Mouse (Mus musculus) lung, postnatal 14 days (tissue): ENCODE data around the gene Baz2b.
A peak's percentile ranks its signal among the peaks of the same experiment; 100 is the strongest.

ENCODE experiments used
- DNase-seq: peaks from one replicate; pipeline ENCODE4 v3.0.0; 2021

The Baz2b gene

GRCm38 (mm10) chr2:59952286-59953014, 257.2 kb downstream of the Baz2b start:
- no peak for DNase-seq

- DNase-seq, result no peak
Observed at GRCm38 (mm10) chr2:59951706-59952105, 257.9 kb downstream of the Baz2b start.

- DNase-seq, result no peak
Observed at GRCm38 (mm10) chr2:59951127-59951526, 258.5 kb downstream of the Baz2b start.

GRCm38 (mm10) chr2:59936296-59936695, 273.3 kb downstream of the Baz2b start:
- no peak for DNase-seq

DNA sequence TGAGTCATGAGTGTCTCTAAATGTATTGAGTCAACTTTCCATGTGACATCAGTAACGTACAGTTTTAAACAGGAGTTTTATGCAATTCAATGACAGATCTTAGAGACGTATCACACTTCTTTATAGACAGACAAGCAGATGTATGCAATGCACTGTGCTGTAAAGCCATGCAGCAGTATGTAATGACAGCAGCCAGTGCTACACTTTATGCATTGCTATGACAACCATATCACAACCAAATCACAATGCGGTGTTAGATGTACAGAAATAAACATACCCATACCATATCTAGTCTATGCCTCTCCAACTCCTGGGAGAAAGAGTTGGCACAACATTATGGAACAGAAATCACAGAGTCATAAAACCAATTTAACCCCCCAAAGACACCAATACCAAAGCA, 276.5 kb downstream of the Baz2b start:
- no peak for DNase-seq

- no peak for DNase-seq
Observed at GRCm38 (mm10) chr2:59932244-59932643, 277.4 kb downstream of the Baz2b start.

DNA sequence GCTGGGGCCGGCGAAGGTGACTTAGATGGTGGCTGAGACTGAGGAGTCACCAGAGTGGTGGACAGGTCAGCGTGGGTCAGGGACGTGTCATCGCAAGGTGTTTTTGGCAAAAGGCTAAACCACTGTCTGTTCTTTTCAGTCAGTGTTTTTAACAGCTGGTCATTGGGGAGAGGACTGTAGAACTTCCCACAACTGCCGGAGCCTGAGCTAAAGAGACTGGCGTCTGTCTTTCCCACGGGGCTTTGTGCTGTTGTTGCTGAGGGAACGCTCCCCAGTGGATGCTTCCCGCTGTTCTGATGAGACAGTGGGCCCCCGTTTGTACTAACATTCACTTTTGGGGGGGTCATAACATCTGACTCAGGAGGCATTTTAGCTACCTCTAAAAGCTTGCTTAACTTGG, 296.0 kb downstream of the Baz2b start:
- DNase-seq, result no peak

DNA sequence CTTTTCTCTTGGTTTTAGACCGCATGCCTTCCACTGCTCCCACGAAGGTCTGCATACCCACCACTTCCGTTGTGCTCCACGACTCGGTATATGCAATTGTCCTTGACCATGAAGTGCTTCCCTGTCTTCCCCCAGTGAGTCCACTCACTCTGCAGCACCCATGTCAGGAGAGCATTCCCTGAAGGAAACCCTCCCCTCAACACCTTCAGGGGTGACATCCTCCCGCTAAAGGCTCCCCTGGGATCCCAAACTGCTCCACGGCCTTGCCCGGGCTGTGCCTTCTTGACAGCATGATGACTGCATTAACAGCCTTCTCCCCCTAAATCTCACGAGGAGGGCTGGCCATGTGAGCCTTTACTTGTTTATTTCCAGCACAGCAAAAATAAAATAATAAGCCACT, 301.6 kb downstream of the Baz2b start:
- no peak for DNase-seq

DNA sequence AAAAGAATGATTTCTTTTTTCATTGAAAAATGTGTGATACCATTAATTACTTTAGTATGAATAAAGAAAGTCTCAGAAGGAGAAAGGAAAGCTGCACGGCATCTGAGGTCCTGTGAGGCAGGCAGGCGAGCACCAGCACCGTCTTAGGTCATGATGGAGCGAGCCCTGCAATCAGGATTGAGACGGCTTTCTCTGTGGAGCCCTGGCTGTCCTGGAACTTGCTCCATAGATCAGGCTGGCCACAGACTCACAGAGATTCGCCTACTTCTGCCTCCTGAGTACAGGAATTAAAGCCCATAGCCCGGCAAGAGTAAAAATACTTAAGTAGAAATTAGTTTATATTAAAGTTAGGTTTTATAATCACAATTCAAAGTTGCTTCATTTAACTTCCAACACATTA, 305.6 kb downstream of the Baz2b start:
- no peak for DNase-seq

GRCm38 (mm10) chr2:59898666-59899065, 311.0 kb downstream of the Baz2b start:
- no peak for DNase-seq

GRCm38 (mm10) chr2:59898105-59898504, 311.5 kb downstream of the Baz2b start:
- DNase-seq, result no peak

GRCm38 (mm10) chr2:59896837-59897236, 312.8 kb downstream of the Baz2b start:
- DNase-seq, result no peak

GRCm38 (mm10) chr2:59896400-59896799, 313.2 kb downstream of the Baz2b start:
- peak; percentile 33 for DNase-seq

DNA sequence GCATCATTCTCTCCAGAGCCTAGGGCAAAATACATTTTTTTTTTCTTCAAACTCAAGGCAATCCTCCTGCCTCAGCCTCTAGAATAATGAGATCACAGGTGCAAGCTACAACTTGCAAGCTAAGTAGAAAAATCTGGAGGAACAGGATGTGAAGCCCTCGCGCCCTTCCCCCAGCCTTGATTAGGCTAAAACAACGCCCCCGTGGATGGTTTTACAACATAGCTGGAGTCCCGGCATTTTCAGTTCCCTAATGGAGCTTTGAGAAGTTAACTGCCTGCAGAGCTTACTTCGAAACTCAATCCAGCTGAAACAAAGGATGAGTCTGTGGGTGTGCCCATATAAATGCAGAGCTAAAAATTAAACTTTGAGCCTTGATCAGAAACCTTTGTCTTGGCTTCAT, 319.9 kb downstream of the Baz2b start:
- no peak for DNase-seq

DNA sequence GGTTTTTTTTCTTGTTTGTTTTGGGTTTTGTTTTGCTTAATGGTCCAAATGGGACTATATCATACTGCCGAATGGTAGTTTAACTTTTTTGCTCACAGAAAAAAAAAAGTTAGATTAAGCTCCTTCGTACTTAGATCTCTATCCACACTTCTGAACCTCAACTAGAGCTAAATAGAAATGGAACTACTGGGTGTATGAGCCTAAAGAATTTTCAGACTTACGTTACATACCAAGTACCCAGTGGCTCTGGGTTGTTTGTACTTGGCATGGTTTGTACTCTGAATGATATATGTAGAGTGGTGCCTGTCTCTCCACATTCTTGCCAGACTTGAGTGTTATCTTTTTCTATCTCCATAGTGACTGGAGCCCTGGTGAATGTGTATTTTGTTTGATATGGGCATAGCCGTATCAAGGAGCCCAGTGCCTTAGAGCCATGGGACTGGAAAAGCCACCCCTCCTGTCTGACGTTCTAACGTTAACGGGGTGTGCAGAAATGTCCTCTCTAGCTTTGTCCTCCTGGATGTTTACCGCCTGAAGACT, 326.8 kb downstream of the Baz2b start:
- no peak for DNase-seq

DNA sequence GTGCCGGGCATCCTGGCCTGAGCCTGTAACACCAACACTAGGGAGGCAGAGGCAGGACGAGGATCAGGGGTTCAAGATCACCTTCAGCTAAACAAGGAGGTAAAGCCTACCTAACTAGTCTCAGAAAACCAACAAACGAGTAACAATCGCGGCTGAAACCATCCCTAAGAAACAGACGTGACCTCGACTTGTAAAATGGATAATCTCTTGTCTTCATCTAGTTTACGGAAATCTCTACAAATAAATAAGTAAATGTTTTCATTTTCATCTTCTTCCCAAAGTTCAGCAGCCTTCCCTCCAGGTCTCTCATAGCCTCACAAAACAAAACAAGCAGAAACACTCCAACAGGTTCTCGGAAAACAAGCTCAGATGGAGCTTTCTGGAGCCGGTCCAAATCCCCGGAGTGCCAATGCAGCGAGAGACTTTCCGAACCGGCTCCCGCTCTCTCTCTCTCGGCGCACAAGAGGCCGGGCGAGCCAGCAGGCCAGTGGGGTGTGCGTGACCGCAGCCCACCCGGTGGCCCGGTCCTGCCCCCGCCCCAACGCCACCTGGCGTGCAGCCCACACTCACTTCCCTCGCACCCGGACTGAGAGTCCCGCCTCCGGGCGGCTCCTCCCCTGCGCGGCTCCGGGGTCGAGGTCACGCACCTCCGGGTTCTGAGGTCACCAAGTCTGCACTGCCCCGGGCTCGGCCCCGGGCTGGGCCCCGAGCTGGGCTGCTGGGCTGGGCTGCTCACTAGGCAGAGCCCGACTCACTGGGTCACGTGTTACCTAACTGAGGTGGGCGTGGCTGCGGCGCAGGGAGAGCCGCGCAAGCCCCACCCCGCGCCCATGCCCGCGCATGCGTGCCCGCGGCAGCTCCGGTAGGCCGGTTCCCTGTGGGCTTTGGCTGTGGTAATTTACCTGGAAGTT, 327.6 kb downstream of the Baz2b start, which contains the start of gene Wdsub1:
Wdsub1 (minus strand) TSS at position 761 of the 911 bp plus-strand sequence.
- DNase-seq, result peak; percentile 94

DNA sequence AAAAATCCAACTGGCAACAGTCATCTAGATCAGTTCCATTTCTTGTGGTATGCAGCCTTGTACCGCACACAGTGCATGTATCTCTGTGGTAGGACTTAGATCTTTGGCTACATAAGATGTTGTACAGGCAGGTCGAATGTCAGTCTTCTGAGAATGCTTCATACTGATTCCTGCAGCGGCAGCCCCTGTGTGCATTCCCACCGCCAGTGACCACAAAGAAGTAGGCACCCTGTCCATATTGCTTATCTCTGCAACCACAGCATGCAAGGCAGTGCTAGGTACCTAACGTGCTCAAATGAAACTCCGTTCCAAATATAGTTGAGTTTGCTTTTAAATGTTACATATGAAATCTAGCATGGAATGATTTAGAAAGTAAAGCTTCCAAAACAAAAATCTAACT, 328.2 kb downstream of the Baz2b start:
- no peak for DNase-seq

DNA sequence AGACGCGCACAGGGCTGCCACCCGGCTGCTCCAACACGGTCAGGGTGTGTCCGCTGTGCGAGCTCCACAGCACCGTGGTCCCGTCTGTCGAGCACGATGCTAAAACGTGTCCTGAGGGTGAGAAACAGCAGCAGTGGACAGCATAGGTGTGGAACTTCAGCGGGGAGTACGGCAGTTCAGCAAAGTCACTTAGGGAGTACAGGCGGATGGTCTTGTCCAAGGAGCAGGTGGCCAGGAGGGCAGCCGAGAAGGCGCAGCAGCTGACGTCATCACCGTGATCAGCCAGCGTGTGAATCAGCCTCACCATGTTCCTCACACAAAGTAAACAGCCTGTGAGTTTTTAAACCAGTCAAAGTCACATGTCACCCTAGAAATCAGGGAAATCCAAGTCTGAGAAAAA, 331.4 kb downstream of the Baz2b start:
- no peak for DNase-seq

DNA sequence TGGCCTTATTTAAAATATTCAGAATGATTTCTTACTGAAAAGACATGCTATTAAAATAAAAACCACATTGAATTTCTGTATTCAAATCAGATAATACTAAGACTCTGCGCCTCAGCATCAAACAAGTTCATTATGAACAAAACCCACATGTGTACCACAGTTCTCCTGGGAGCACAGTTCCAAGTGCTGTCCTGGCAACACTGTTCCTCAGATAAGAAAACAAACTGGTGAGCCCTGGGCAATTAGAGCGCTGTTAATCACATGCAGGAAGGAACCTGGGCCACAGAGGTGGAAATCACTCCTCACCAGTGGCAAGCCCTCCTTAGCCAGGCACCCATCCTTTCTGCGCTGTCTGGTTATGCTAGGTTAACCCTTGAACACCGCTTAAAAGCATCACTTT, 332.3 kb downstream of the Baz2b start:
- DNase-seq, result no peak

DNA sequence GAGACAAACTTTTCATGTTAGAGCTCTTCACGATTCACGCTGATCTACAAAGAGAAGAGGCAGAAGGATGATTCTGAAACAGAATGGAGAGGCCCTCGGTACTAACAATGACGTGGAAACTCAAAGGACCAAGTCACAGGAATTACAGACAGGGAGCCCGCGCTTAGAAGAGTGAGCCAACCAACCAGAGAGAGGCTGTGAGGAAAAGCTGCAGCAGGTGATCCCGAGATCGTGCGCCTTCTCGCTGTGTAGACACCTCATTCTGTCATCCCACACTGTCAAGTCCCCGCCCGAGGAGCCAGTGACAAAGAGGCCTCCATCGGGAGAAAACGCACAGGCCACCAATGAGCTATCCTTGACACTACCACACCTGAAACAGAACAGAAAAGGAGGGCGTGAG, 333.2 kb downstream of the Baz2b start:
- DNase-seq, result no peak

DNA sequence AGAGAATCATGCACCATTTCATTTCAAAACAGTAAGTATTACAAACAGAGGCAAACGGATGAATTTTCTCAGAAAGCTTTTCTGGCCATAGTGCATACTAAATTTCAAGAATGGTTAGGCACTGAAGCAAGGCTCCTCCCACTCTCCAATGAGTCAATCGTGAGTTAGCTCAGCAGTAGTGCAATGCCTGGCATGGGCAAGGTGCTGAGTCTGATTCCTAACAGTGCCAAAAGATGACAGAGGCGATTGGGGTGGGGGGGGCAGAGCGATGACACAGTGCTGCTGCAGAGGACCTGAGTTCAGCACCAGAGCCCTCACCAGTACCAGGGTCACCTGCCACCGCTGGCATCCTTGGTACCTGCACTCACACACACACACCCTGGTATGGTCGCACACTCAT, 339.1 kb downstream of the Baz2b start:
- no peak for DNase-seq

DNA sequence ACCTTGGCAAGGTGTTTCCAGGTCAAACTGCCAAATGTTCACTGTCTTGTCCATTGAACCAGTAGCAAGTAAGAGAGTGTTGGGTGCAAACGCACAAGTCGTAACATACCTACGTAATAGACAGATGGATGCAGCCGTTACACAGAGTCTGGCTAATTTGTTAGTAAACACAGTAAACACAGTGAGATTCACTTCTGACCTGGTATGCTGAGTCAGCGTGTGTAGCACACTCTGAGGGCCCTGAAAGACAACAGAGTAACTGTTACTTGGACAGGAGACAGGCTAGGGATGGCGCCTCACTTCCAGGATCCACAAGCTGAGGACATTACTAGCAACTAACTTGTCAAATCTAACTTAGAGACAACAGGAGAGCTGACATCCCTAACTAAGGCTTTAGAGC, 347.0 kb downstream of the Baz2b start:
- DNase-seq, result no peak

GRCm38 (mm10) chr2:59854363-59854762, 355.3 kb downstream of the Baz2b start:
- DNase-seq, result no peak

GRCm38 (mm10) chr2:59853543-59853942, 356.1 kb downstream of the Baz2b start:
- no peak for DNase-seq
